Mouse (Mus musculus) liver, adult 2 months (tissue): ENCODE data around the gene Crebrf. TPM values are rescaled to one million over a fixed set of nuclear protein-coding genes. Genes with fewer than 3 reads are reported as not detected.

Experiments
- DNase-seq: peaks from one replicate; pipeline ENCODE4 v3.0.0-alpha.2; 2011; ENCODE audit warnings: low read depth, low spot score; ENCODE audit errors: extremely low read depth
- H3K27ac ChIP-seq: fragments of 200-500 bp; replicated peaks from 2 replicates; pipeline ENCODE4 v1.5.1; 2012; ENCODE audit warnings: low read depth, mild to moderate bottlenecking, control low read depth, inconsistent platforms, low read length; ENCODE audit not compliant: insufficient read depth
- H3K27me3 ChIP-seq: fragments of 200-500 bp; 2 replicates; pipeline ENCODE4 v1.6.1; 2012; ENCODE audit warnings: mild to moderate bottlenecking, moderate library complexity, low read length, inconsistent platforms; ENCODE audit not compliant: control insufficient read depth, insufficient read depth
- H3K36me3 ChIP-seq: fragments of 200-500 bp; 2 replicates; pipeline ENCODE4 v1.6.1; 2012; ENCODE audit warnings: low read length, inconsistent platforms; ENCODE audit not compliant: control insufficient read depth, insufficient read depth
- H3K4me1 ChIP-seq: fragments of 200-500 bp; 2 replicates; pipeline ENCODE4 v1.6.1; 2011; ENCODE audit warnings: low read length; ENCODE audit not compliant: control insufficient read depth, insufficient read depth
- H3K4me3 ChIP-seq: fragments of 200-500 bp; 2 replicates; pipeline ENCODE4 v1.5.1; 2011; ENCODE audit warnings: low read depth, mild to moderate bottlenecking, control low read depth, low read length, moderate library complexity; ENCODE audit not compliant: insufficient read depth
- H3K79me2 ChIP-seq: fragments of 200-500 bp; 2 replicates; pipeline ENCODE4 v1.6.1; 2012; ENCODE audit warnings: inconsistent platforms, mild to moderate bottlenecking, low read length, moderate library complexity; ENCODE audit not compliant: control insufficient read depth, insufficient read depth
- H3K9ac ChIP-seq: fragments of 200-500 bp; 2 replicates; pipeline ENCODE4 v1.6.1; 2012; ENCODE audit warnings: low read depth, mild to moderate bottlenecking, control low read depth, inconsistent platforms, low read length
- CTCF ChIP-seq: fragments of 200-500 bp; IDR thresholded peaks from 2 replicates; pipeline ENCODE4 v1.5.1; 2011; ENCODE audit warnings: low read depth, low read length, control low read depth
- POLR2A ChIP-seq: fragments of 200-500 bp; IDR thresholded peaks from 2 replicates; pipeline ENCODE4 v1.6.1; 2011; ENCODE audit warnings: low read length, control low read depth; ENCODE audit not compliant: insufficient read depth; ENCODE audit errors: extremely low read depth
- WGBS: fragments of 180-500 bp; shearing (Covaris S2); methylation state at CpG from one replicate; pipeline ENCODE4 v1.1.7; 2018; 5-methylcytosine and 5-hydroxymethylcytosine counted together
- polyA plus RNA-seq: library from polyadenylated mRNA; depleted of rRNA; stranded (reverse); fragments of >200 nt; gene quantifications from 2 replicates; pipeline ENCODE4 v1.2.3, GENCODE M21; 2012
- total RNA-seq: library from RNA; depleted of rRNA; stranded (reverse); fragments of >200 nt; gene quantifications from 2 replicates; pipeline ENCODE4 v1.2.3, GENCODE M21; 2014

The Crebrf gene
- total and polyA plus RNA-seq, 2 experiments, result 1.4 to 37.0 TPM

DNA sequence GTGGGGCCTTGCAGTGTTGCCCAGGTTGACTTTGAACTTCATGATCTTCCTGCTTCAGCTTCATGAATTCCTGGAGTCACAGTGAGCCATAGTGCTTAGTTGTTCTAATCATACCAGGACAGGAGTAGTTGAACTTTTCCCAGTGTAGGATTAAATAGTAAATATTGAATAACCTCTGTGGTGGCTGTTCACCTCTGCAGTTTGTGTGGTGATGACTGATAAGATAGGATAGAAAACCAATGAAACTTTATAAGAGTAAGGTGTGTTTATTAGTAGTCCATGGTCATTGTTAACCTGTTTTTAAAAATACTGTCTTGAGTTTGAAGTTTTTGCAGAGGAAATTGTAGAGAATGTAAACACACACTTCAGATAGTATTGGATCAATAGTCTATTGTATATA, 4.0 kb downstream of the Crebrf start:
- no peak overlapping the region for H3K9ac ChIP-seq
- TF ChIP-seq CTCF, result no peak
- peak; percentile 39 for DNase-seq
- peaks cover 13% of the 10 kb centered on the region; the same call in 1 of the 2 replicates for H3K4me1 ChIP-seq
- H3K27ac ChIP-seq, result no peak overlapping the region
- H3K79me2 ChIP-seq, result peaks cover 27% of the 10 kb centered on the region
- no peaks in the 10 kb centered on the region for H3K27me3 ChIP-seq
- no peak overlapping the region for H3K4me3 ChIP-seq
- H3K36me3 ChIP-seq, result peaks cover 6% of the 10 kb centered on the region; the same call in 1 of the 2 replicates

DNA sequence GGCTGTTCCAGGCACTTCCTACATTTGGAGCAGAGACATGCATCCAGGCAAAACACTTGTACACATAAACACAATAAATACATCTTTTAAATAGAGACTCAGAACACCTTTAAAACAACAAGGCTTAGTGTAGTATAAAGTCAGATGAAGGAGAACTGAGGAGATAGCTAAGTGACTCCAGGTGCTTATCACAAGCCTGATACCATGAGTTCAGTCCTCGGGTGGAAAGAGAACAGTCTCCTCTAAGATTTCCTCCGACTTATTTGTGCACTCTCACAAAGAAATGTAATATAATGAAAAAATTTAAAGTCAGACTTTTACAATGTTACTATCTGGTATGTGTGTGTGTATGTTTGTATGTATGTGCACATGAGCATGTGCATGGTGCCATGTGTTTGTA, 6.4 kb downstream of the Crebrf start:
- no peak for DNase-seq
- H3K79me2 ChIP-seq, result peaks cover 33% of the 10 kb centered on the region
- no peaks in the 10 kb centered on the region for H3K27me3 ChIP-seq
- no peak overlapping the region for H3K27ac ChIP-seq
- peaks cover 13% of the 10 kb centered on the region; the same call in 1 of the 2 replicates for H3K4me1 ChIP-seq
- 83% methylated on average over 2 of the region's 2 CpGs for WGBS
- H3K36me3 ChIP-seq, result peaks cover 6% of the 10 kb centered on the region; the same call in 1 of the 2 replicates
- TF ChIP-seq CTCF (no peak), POLR2A (no peak)
- no peak overlapping the region for H3K9ac ChIP-seq
- no peak overlapping the region for H3K4me3 ChIP-seq

DNA sequence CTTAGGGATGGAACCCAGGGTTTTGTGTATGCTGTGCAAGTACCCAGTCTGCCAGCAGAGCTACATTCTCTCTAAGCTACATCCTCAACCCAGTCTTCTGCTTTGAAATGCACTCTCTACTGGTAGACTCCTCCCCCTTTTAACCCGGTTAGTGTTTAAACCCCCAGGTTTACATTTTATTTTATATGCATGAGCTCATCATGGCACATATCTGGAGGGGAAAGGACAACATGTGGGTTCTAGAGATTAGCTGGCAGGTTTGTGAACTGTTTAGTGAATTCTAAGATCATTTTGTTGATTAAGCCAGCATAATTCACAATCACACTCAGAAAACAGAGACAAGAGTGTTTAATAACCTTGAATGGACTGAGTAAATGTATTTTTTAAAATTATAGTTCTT, 9.3 kb downstream of the Crebrf start:
- H3K79me2 ChIP-seq, result peaks cover 43% of the 10 kb centered on the region
- no peak overlapping the region for H3K27ac ChIP-seq
- no peak for DNase-seq
- H3K4me3 ChIP-seq, result no peak overlapping the region
- no peak for TF ChIP-seq CTCF
- TF ChIP-seq POLR2A, result no peak
- peaks cover 14% of the 10 kb centered on the region for H3K4me1 ChIP-seq
- peaks cover 8% of the 10 kb centered on the region; the same call in 1 of the 2 replicates for H3K36me3 ChIP-seq
- H3K9ac ChIP-seq, result no peak overlapping the region
- WGBS, result 34% methylated on average over 1 of the region's 1 CpGs
- H3K27me3 ChIP-seq, result no peaks in the 10 kb centered on the region

DNA sequence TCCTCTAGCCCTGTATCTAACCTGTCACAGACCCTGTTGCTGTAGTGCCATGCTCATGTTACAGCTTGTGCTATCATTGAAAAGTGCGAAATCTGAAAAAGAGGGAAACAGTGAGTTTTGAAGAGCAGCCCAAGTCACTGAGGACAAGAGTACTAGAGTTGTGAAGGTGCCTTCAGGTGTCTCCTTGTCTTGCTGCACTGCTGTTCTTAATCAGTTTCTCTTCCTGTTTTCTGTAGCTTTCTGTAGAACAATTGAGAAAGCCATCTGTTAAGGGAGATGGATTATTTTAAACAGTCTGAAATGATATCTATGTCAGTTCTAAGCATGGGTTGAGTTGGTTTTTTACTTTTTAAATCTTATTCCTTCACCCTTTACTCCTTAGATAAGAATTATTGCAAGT, 11.2 kb downstream of the Crebrf start:
- no peak for DNase-seq
- Histone ChIP-seq H3K4me3 (no peak overlapping the region), H3K27me3 (no peaks in the 10 kb centered on the region), H3K79me2 (peaks cover 30% of the 10 kb centered on the region), H3K9ac (no peak overlapping the region), H3K36me3 (peaks cover 2% of the 10 kb centered on the region; the same call in 1 of the 2 replicates), H3K4me1 (peaks cover 18% of the 10 kb centered on the region), H3K27ac (no peak overlapping the region)
- WGBS, result 87% methylated on average over 1 of the region's 1 CpGs
- TF ChIP-seq CTCF (no peak), POLR2A (no peak)

DNA sequence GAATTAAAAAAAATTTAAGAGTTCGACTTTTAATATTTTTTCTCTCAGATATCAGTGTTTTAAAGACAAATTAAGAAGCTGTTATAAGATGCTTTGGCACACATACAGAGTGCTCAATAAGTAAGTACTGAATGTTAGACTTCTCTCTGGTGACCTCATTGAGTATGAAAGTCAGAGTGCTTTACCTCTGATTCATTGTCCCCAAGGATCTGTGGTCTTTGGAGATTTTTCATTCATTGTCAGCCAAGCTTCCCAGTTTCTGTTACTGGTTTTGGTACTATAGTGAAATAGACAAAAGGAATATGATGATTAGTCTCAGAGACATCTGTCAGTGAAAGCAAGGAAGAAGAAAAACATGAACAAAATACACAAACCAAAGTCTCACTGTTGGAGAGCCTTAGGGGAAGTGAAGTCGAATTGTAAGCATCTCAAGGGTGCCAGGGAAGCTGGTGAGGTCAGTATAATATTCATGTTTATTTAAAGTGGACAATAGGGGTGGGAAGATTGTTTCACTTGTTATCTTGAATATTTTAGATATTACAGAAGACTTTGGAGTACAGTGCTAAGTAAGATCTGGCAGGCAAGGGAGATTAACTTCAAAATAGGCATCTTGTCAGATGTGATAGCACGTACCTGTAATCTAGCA, 11.8 kb downstream of the Crebrf start:
- Histone ChIP-seq H3K79me2 (peaks cover 28% of the 10 kb centered on the region), H3K27ac (no peak overlapping the region; the same call in 1 of the 2 replicates), H3K9ac (no peak overlapping the region), H3K4me1 (peaks cover 20% of the 10 kb centered on the region), H3K36me3 (peaks cover 2% of the 10 kb centered on the region; the same call in 1 of the 2 replicates), H3K4me3 (no peak overlapping the region), H3K27me3 (no peaks in the 10 kb centered on the region)
- WGBS, result 74% methylated on average over 3 of the region's 3 CpGs
- no peak for TF ChIP-seq CTCF
- no peak for TF ChIP-seq POLR2A
- no peak for DNase-seq

DNA sequence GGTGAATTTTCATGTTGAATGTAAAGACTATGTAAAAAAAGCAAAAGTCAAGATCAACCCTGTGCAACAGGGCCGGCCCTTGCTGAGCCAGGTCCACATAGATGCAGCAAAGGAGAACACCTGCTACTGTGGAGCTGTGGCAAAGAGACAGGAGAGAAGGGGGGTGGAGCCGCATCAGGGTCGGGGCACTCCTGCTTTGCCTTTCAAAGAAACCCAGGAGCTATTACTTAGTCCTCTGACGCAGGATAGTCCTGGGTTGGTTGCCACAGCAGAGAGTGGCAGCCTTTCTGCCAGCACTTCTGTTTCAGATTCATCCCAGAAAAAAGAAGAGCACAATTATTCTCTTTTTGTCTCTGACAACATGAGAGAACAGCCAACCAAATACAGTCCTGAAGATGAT, 27.1 kb downstream of the Crebrf start:
- no peak for TF ChIP-seq POLR2A
- TF ChIP-seq CTCF, result no peak
- Histone ChIP-seq H3K9ac (no peak overlapping the region), H3K27me3 (no peaks in the 10 kb centered on the region), H3K79me2 (peaks cover 5% of the 10 kb centered on the region; the same call in 1 of the 2 replicates), H3K36me3 (peaks cover 32% of the 10 kb centered on the region), H3K4me3 (no peak overlapping the region), H3K4me1 (no peaks in the 10 kb centered on the region), H3K27ac (no peak overlapping the region)
- 85% methylated on average over 4 of the region's 4 CpGs for WGBS
- DNase-seq, result no peak
